Mouse (Mus musculus) liver, embryonic 13.5 days (tissue): ENCODE data around the gene 1700029H14Rik. TPM values are rescaled to one million over a fixed set of nuclear protein-coding genes. Genes with fewer than 3 reads are reported as not detected.

Source experiments
- ATAC-seq: fragments of 200-750 bp; cut with Nextera tagmentation; 2 replicates; pipeline ENCODE4 v1.8.0; 2017; ENCODE audit warnings: low read depth, mild to moderate bottlenecking, moderate number of reproducible peaks, moderate library complexity
- DNase-seq: peaks from one replicate; pipeline ENCODE4 v3.0.0; 2022
- H3K27ac ChIP-seq: fragments of 300-500 bp; sonication (generic); 2 replicates; pipeline ENCODE4 v1.5.1; 2015; ENCODE audit warnings: moderate library complexity, mild to moderate bottlenecking, inconsistent platforms
- H3K27me3 ChIP-seq: fragments of 300-500 bp; sonication (generic); 2 replicates; pipeline ENCODE4 v1.6.1; 2015; ENCODE audit warnings: mild to moderate bottlenecking, inconsistent platforms
- H3K36me3 ChIP-seq: fragments of 300-500 bp; sonication (generic); 2 replicates; pipeline ENCODE4 v1.6.1; 2015; ENCODE audit warnings: mild to moderate bottlenecking, inconsistent platforms
- H3K4me1 ChIP-seq: fragments of 300-500 bp; sonication (generic); replicated peaks from 2 replicates; pipeline ENCODE4 v1.6.1; 2015; ENCODE audit warnings: inconsistent platforms
- H3K4me2 ChIP-seq: fragments of 300-500 bp; sonication (generic); 2 replicates; pipeline ENCODE4 v1.6.1; 2015; ENCODE audit warnings: inconsistent platforms, mild to moderate bottlenecking, moderate library complexity
- H3K4me3 ChIP-seq: fragments of 300-500 bp; sonication (generic); replicated peaks from 2 replicates; pipeline ENCODE4 v1.5.1; 2015; ENCODE audit warnings: mild to moderate bottlenecking, inconsistent platforms
- H3K9ac ChIP-seq: fragments of 300-500 bp; sonication (generic); 2 replicates; pipeline ENCODE4 v1.6.1; 2015; ENCODE audit warnings: mild to moderate bottlenecking, inconsistent platforms
- H3K9me3 ChIP-seq: fragments of 300-500 bp; sonication (generic); replicated peaks from 2 replicates; pipeline ENCODE4 v1.6.1; 2016; ENCODE audit warnings: inconsistent platforms
- WGBS: fragments of 180-500 bp; shearing (Covaris S2); methylation state at CpG from one replicate; pipeline ENCODE4 v1.1.7; 2015; ENCODE audit not compliant: insufficient replicate concordance; 5-methylcytosine and 5-hydroxymethylcytosine counted together
- polyA plus RNA-seq: library from polyadenylated mRNA; unstranded; fragments of >200 nt; fragmentation: Nextera tagmentation; extraction: Ambion mirVana; gene quantifications from 2 replicates; pipeline ENCODE4 v1.2.1, GENCODE M21; 2015

The 1700029H14Rik gene
- polyA plus RNA-seq, 1 experiment from 2014 or later: not detected

DNA sequence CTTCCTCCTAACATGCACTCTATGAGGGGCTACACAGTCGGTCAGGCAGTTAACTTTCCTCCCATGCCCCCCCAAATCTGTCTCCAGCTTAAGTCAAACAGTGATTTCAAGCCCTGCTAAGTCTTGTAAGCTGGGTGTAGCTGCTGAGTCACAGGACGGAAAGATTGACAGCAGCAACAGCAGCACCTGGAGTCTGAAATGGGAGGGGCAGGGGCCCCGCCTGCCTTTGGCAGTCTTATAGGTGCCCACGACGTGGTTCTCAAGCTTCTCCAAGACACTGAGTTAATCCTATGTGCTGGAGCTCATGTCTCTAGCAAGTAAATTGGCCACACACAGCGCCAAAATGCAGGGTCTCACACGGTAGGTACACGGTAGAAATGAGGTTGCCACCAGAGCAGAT is 31.1 kb upstream of the 1700029H14Rik start:
- peaks cover 28% of the 10 kb centered on the region for H3K4me1 ChIP-seq
- H3K36me3 ChIP-seq: peaks cover 20% of the 10 kb centered on the region
- no peak overlapping the region for H3K4me3 ChIP-seq
- H3K9ac ChIP-seq: no peak overlapping the region
- no peak overlapping the region for H3K4me2 ChIP-seq
- no peaks in the 10 kb centered on the region for H3K9me3 ChIP-seq
- no peak overlapping the region for H3K27ac ChIP-seq
- DNase-seq (no peak), ATAC-seq (no peak)
- no peaks in the 10 kb centered on the region for H3K27me3 ChIP-seq
- WGBS: 56% methylated on average over 8 of the region's 8 CpGs

DNA sequence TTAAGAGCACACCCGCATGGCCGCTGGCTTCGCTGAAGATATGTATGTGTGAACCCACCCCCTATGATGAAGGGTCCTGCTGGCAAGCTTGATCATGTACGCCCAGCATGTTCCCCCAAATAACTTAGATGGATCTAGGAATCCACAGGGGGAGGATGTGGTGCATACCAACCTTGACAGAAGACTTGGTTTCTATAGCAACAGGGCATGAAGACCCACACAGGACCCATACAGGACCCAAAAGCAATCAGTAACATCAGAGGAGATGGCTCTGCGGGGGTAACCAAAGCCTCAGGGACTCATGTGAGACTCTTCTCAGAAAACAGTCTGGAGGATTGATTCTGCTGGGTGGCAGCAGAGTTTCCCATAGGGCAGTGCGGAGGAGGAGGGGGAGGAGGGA is 29.0 kb upstream of the 1700029H14Rik start:
- ATAC-seq (no peak), DNase-seq (no peak)
- Histone ChIP-seq H3K4me1 (peaks cover 28% of the 10 kb centered on the region), H3K36me3 (peaks cover 9% of the 10 kb centered on the region; the same call in 1 of the 2 replicates), H3K27ac (no peak overlapping the region), H3K9me3 (no peaks in the 10 kb centered on the region), H3K4me2 (no peak overlapping the region), H3K27me3 (no peaks in the 10 kb centered on the region), H3K9ac (no peak overlapping the region), H3K4me3 (no peak overlapping the region)
- 74% methylated on average over 6 of the region's 6 CpGs for WGBS

GRCm38 (mm10) chr8:13589071-13589470 is 26.8 kb upstream of the 1700029H14Rik start:
- H3K4me2 ChIP-seq: no peak overlapping the region
- H3K27me3 ChIP-seq: no peaks in the 10 kb centered on the region
- DNase-seq (peak; percentile 14), ATAC-seq (peak; percentile 82)
- no peaks in the 10 kb centered on the region for H3K9me3 ChIP-seq
- peaks cover 22% of the 10 kb centered on the region for H3K4me1 ChIP-seq
- WGBS: 37% methylated on average over 6 of the region's 6 CpGs
- no peak overlapping the region for H3K4me3 ChIP-seq
- no peak overlapping the region for H3K9ac ChIP-seq
- peaks cover 27% of the 10 kb centered on the region for H3K36me3 ChIP-seq
- 0 out of 2 replicates have a peak overlapping the region, but pooled peaks have one; percentile 1 for H3K27ac ChIP-seq

DNA sequence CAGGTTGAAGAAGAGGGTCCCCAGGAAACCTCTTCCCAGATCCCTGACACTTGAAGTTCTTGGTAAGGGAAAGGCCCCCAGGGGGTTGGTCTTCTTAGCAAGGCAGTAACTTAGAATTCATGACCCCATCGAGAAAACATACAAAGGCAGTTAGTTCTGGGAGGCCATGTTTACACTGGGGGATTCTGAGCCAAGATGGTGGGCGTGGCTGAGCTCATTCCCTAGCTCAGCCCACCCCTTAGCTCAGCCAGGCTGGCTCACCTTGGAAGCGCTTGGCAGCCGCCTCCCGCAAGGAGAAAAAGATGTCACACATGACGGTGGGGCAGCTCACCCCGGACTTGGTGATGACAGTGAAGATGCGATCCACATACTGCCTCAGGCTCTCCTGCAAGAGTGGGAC is 22.4 kb upstream of the 1700029H14Rik start:
- Histone ChIP-seq H3K36me3 (peaks cover 60% of the 10 kb centered on the region), H3K4me2 (no peak overlapping the region), H3K4me3 (no peak overlapping the region), H3K9me3 (no peaks in the 10 kb centered on the region; the same call in 1 of the 2 replicates), H3K4me1 (peaks cover 13% of the 10 kb centered on the region), H3K9ac (no peak overlapping the region), H3K27ac (no peak overlapping the region), H3K27me3 (no peaks in the 10 kb centered on the region)
- DNase-seq (no peak), ATAC-seq (no peak)
- 80% methylated on average over 8 of the region's 8 CpGs for WGBS

GRCm38 (mm10) chr8:13577869-13578268 is 15.6 kb upstream of the 1700029H14Rik start:
- Histone ChIP-seq H3K9ac (no peak overlapping the region), H3K4me1 (no peaks in the 10 kb centered on the region), H3K27me3 (no peaks in the 10 kb centered on the region), H3K4me2 (no peak overlapping the region), H3K9me3 (no peaks in the 10 kb centered on the region; the same call in 1 of the 2 replicates), H3K36me3 (peaks cover 56% of the 10 kb centered on the region), H3K27ac (no peak overlapping the region), H3K4me3 (no peak overlapping the region)
- ATAC-seq (peak; percentile 52; the same call in 1 of the 2 replicates), DNase-seq (no peak)
- 79% methylated on average over 6 of the region's 6 CpGs for WGBS

- H3K36me3 ChIP-seq: peaks cover 27% of the 10 kb centered on the region
- DNase-seq: no peak
- 77% methylated on average over 11 of the region's 11 CpGs for WGBS
- H3K4me1 ChIP-seq: no peaks in the 10 kb centered on the region
- H3K4me3 ChIP-seq: no peak overlapping the region
- H3K9me3 ChIP-seq: no peaks in the 10 kb centered on the region
- no peak overlapping the region for H3K27ac ChIP-seq
- no peak overlapping the region for H3K4me2 ChIP-seq
- H3K27me3 ChIP-seq: no peaks in the 10 kb centered on the region
- no peak overlapping the region for H3K9ac ChIP-seq
- no peak for ATAC-seq
These were observed 9.7 kb upstream of the 1700029H14Rik start for GRCm38 (mm10) chr8:13571999-13572398.

DNA sequence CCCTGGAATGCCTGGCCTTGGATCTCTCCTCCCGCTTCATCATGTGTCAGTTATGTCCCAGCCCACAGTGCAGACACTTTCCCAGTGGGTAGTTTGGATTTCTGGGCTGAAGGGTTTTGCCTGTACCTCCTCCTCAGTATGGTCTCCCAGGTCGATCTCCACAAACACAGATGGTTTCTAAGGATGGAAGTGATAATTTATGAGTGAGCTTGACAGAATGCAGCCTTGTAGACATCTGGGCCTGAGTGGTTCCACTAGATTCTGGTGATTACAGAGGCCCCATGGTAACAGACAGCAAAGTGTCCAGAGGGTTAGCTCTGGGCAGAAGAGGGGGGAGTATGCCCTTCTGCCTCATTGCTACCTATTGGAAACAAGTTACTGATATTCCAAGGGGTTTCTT is 4.7 kb downstream of the 1700029H14Rik start:
- DNase-seq: no peak
- no peak overlapping the region for H3K4me3 ChIP-seq

GRCm38 (mm10) chr8:13551574-13551830 is 10.8 kb downstream of the 1700029H14Rik start:
- Histone ChIP-seq H3K36me3 (no peaks in the 10 kb centered on the region), H3K4me3 (no peak overlapping the region), H3K9ac (no peak overlapping the region), H3K27me3 (no peaks in the 10 kb centered on the region), H3K4me1 (no peaks in the 10 kb centered on the region), H3K27ac (no peak overlapping the region), H3K9me3 (no peaks in the 10 kb centered on the region), H3K4me2 (no peak overlapping the region)
- no peak for ATAC-seq
- WGBS: 74% methylated on average over 6 of the region's 6 CpGs
- DNase-seq: no peak

More for the DNA sequence above, 4.7 kb downstream of the 1700029H14Rik start:
- Histone ChIP-seq H3K27ac (no peak overlapping the region), H3K36me3 (no peaks in the 10 kb centered on the region), H3K27me3 (no peaks in the 10 kb centered on the region), H3K4me1 (no peaks in the 10 kb centered on the region), H3K9me3 (no peaks in the 10 kb centered on the region), H3K4me2 (no peak overlapping the region), H3K9ac (no peak overlapping the region)
- ATAC-seq: no peak
- 48% methylated on average over 2 of the region's 2 CpGs for WGBS

DNA sequence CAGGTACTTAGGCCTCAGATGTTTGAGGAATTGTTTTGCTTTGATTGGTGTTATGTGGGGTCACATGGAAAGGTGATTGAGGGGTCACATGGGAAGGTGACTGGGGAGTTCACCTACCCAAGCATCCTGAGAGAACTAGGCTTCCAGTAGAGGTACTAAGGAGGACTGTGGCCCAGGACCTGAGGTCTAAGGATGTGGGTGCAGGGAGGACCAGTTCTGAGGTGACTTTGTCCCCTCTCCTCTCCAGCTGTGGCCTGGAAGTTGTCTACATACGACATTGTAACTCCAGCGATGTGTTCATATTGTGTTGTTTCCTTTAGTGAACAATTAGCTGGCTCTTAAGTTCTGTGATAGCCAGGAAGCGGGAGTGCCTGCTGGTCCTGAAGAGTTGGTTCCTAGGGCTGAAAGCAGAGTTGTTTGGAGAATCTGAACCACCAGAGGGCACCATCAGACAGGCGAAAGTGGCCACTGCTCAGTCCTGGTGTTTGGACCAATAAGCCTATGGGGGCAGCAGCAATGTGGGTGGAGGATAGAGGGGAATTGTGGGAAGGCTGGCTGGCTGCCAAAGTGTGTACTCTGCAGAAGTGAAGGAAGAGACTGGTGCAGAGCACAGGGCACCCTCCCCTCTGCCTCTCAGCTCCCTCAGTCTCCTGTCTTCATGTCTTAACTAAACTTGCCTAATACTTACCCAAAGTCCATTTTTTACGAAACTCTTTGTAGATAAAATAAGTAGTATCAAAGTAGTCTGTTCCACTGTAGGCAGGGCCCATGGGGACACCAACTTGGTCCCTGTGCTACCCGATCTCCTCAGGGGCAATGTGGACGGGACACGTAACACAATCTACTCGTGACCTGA is 11.3 kb downstream of the 1700029H14Rik start:
- DNase-seq (peak; percentile 45), ATAC-seq (peak; percentile 74)
- WGBS: 50% methylated on average over 9 of the region's 9 CpGs
- no peaks in the 10 kb centered on the region for H3K4me1 ChIP-seq
- no peak overlapping the region for H3K27ac ChIP-seq
- no peaks in the 10 kb centered on the region for H3K27me3 ChIP-seq
- H3K9me3 ChIP-seq: no peaks in the 10 kb centered on the region
- no peak overlapping the region for H3K4me3 ChIP-seq
- H3K36me3 ChIP-seq: no peaks in the 10 kb centered on the region
- H3K9ac ChIP-seq: no peak overlapping the region
- H3K4me2 ChIP-seq: no peak overlapping the region

DNA sequence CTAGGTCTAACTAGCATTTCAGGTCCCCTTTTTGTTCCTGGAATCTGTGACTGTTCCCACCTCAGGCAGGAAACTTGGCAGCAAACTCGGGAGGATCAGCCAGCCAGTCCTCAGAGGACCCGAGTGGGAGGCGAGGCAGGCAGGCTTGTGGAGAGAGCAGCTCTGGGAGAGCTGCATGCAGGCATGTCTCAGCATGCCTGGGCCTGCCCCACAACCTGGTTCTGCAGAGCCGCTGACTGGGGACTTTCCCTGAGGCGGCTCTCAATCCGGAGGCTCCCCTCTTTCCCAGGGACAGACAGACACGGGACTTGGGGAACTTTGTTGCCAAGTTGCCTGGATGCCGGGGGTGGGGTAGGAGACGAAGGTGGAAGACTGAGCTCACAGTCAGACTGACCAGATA is 13.4 kb downstream of the 1700029H14Rik start:
- H3K4me1 ChIP-seq: no peaks in the 10 kb centered on the region
- no peak overlapping the region for H3K4me2 ChIP-seq
- no peaks in the 10 kb centered on the region for H3K9me3 ChIP-seq
- no peak for ATAC-seq
- no peak overlapping the region for H3K9ac ChIP-seq
- no peaks in the 10 kb centered on the region for H3K27me3 ChIP-seq
- no peak for DNase-seq
- no peak overlapping the region for H3K27ac ChIP-seq
- H3K36me3 ChIP-seq: no peaks in the 10 kb centered on the region
- WGBS: 49% methylated on average over 9 of the region's 9 CpGs
- H3K4me3 ChIP-seq: no peak overlapping the region

DNA sequence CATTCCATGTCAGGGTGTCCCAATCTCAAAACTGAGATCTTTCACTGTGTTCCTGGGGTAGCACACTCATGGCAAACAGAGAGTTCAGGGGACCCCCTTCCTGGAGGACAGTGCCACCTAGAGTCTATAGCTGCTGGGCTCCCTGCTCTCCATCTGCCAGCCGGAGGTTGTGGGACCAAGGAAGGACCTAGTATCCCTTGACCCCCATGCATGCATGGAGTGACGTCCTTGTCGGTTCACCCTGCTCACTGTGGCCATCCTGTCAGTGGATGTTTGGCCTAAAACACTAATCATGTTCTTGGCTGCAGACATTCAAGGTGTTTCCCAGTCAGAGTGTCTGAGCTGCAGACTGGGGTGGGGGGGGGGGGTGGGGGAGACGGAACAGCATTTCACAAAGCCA is 14.0 kb downstream of the 1700029H14Rik start:
- 35% methylated on average over 4 of the region's 4 CpGs for WGBS
- Histone ChIP-seq H3K9me3 (no peaks in the 10 kb centered on the region), H3K9ac (no peak overlapping the region), H3K4me2 (no peak overlapping the region), H3K27ac (no peak overlapping the region), H3K4me1 (no peaks in the 10 kb centered on the region), H3K27me3 (no peaks in the 10 kb centered on the region), H3K4me3 (no peak overlapping the region), H3K36me3 (no peaks in the 10 kb centered on the region)
- DNase-seq (no peak), ATAC-seq (no peak)

GRCm38 (mm10) chr8:13546421-13546820 is 15.8 kb downstream of the 1700029H14Rik start:
- H3K4me2 ChIP-seq: no peak overlapping the region
- H3K36me3 ChIP-seq: no peaks in the 10 kb centered on the region
- no peaks in the 10 kb centered on the region for H3K9me3 ChIP-seq
- no peak overlapping the region for H3K9ac ChIP-seq
- H3K27me3 ChIP-seq: no peaks in the 10 kb centered on the region
- DNase-seq (no peak), ATAC-seq (no peak)
- no peak overlapping the region for H3K4me3 ChIP-seq
- no peak overlapping the region for H3K27ac ChIP-seq
- WGBS: 70% methylated on average over 4 of the region's 4 CpGs
- H3K4me1 ChIP-seq: no peaks in the 10 kb centered on the region
